Mouse (Mus musculus) retina, embryonic 14.5 days (tissue): ENCODE results near the gene Psg29.

Experiments
- DNase-seq: peaks from one replicate; pipeline ENCODE4 v3.0.0-alpha.2; 2015; ENCODE audit warnings: low spot score

Psg29 gene

GRCm38 (mm10) chr7:17203177-17203576, at the start of gene Psg29:
Gene Psg29 (plus strand): TSS chr7:17203477.
- no peak for DNase-seq

GRCm38 (mm10) chr7:17155634-17156033, 47.6 kb upstream of the Psg29 start:
- DNase-seq, result peak; percentile 63

DNA sequence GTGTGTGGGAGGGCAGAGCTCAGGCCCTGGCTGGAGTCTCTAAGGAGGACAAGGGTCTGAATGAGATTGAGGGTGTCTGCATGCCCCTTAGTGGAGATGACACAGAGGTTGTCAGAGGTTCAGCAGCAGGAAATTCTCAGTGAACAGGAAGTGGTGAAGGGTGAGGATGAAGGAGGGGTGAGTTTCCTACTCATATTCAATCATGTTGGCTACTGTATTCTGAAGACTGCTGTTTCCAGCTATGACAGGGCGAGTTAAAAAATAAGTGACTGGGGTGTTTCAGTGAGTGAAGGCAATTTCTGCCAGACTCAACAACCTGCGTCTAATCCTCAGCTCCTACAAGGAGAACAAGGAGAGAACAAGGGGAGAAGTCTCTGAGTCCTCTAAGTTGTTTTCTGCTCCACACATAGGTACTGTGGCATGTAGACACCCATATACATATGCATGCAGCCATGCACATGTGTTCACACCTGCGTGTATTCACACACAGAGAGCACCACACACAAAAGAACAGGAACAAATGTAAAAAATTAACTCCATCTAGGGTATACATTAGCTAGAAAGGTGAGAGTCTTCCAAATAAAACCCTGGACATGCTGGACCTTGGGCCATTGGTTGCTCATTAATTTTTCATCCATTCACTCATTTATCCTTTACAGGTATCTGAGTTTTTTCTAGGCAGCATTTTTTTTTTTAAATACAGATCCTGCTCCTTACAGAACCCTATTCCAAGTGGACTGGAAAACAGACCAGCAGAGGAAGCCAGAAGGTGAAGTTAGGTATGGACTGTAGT, 46.2 kb upstream of the Psg29 start:
- no peak for DNase-seq

GRCm38 (mm10) chr7:17159011-17159410, 44.3 kb upstream of the Psg29 start:
- DNase-seq, result no peak

DNA sequence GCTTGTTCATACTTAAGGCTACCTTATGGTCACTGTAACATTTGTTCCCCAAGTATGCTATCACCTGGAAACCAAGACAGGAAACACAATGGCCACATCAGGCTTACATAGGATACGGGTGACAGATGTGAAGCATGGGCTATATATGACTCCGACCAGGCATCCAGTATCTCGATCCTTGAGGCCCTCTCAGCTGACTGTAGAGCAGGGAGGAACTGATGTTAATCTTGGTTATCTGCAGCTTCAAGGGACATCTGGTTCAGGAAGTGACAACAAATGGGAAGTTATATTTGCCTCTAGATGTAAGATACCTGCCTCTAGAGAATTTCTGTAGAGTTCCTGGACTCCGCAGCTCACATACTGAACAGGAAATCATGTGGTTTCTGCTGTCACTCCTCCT, 31.4 kb upstream of the Psg29 start:
- no peak for DNase-seq

- peak; percentile 3 for DNase-seq
Observed at GRCm38 (mm10) chr7:17205530-17206184, 2.4 kb downstream of the Psg29 start.
